Mouse (Mus musculus) liver, adult 2 months (tissue): ENCODE results near the gene Xpc.

Experiments used
- CTCF ChIP-seq: fragments of 200-500 bp; IDR thresholded peaks from 2 replicates; pipeline ENCODE4 v1.5.1; 2011; ENCODE audit warnings: low read depth, low read length, control low read depth
- POLR2A ChIP-seq: fragments of 200-500 bp; IDR thresholded peaks from 2 replicates; pipeline ENCODE4 v1.6.1; 2011; ENCODE audit warnings: low read length, control low read depth; ENCODE audit not compliant: insufficient read depth; ENCODE audit errors: extremely low read depth

- TF ChIP-seq CTCF: no peak
- TF ChIP-seq POLR2A: no peak
These were observed 63.6 kb downstream of the Xpc start for GRCm38 (mm10) chr6:91452056-91452455.
